Mouse (Mus musculus) inflammation-experienced regulatory T-cells, adult 6 months (primary cell): Measurements from ENCODE around the gene Utp3. TPM values are rescaled to one million over a fixed set of nuclear protein-coding genes. Genes with fewer than 3 reads are reported as not detected.

Experiments used
- polyA plus RNA-seq, 3 experiments: library from polyadenylated mRNA; unstranded; fragments of 100-300 nt; shearing (Covaris generic); gene quantifications; one replicate each; pipeline ENCODE4 v1.2.1; 2017

The Utp3 gene
- polyA plus RNA-seq, 3 experiments from 2014 or later, result 84.0 to 91.4 (median 88.5) TPM

Other genes with a start within 250 kb of the Utp3 start
- gene Prol1, start 237.2 kb upstream of the Utp3 start, polyA plus RNA-seq, result not detected
- not detected for gene Amtn, start 178.4 kb upstream of the Utp3 start, polyA plus RNA-seq
- gene Ambn, start 98.5 kb upstream of the Utp3 start, polyA plus RNA-seq, result not detected
- gene Enam, start 66.5 kb upstream of the Utp3 start, polyA plus RNA-seq, result under 1 TPM in 1 of 3 experiments, not detected in 2; 0.09 TPM
- 10 to 100 TPM; 13.7 to 95.4 (median 24.5) TPM for gene Jchain, start 26.6 kb upstream of the Utp3 start, polyA plus RNA-seq
- 1 to 10 TPM; 2.2 to 3.8 (median 3.7) TPM for gene Rufy3, start 10.6 kb downstream of the Utp3 start, polyA plus RNA-seq
- gene Grsf1, start 121.7 kb downstream of the Utp3 start, polyA plus RNA-seq, result 10 to 100 TPM in 1 of 3 experiments, 1 to 10 TPM in 2; 5.7 to 10.0 (median 7.8) TPM
- gene Mob1b, start 166.4 kb downstream of the Utp3 start, polyA plus RNA-seq, result 10 to 100 TPM in 1 of 3 experiments, 1 to 10 TPM in 2; 8.8 to 11.5 (median 8.9) TPM
- 10 to 100 TPM; 39.4 to 97.7 (median 42.7) TPM for gene Dck, start 210.5 kb downstream of the Utp3 start, polyA plus RNA-seq